Mouse (Mus musculus): ENCODE measurements around the gene Npm3.

The Npm3 gene

DNA sequence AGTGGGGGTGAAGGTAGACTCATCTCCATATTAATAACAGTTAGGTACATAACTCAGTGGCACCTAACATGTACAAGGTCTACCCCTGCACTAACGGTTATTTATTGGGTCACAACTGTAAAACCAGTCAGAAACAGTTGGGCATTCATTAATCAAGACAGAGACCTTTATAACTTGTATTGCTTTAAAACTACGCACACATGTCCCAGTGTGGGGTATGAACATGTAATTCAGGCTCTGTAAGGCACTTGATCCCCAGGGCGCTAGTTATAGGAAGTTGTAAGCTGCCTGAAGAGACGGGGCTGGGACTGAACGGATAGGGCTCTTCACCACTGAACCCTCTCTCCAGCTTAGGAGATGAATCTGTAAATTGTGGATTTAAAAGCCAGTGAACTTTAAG is 9.3 kb upstream of the Npm3 start:
- in situ Hi-C loops (cut with MboI, MseI): loop anchor here (25.0 kb wide), 1 partner anchor 796 kb away; no protein-coding TSS in a partner anchor

DNA sequence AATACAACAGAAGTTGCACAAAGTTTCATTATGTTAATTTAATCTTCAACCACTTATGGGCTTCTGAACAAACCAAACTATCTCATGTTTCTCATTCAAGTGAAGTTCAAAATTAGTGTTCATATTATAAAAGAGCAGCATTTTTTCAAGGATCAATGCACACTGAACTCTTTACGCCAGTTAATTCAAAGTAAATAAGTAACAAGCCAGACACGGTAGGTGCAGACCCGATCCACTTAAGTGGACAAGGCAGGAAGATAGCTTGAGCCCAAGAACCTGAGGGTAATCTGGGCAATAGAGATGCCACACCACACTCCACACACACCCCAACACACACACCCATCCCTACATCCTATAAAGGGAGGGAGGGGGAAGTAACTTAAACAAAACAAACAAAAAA is 4.2 kb upstream of the Npm3 start:
- in situ Hi-C loops (cut with MboI, MseI): loop anchor here (25.0 kb wide), 1 partner anchor 791 kb away; no protein-coding TSS in a partner anchor

DNA sequence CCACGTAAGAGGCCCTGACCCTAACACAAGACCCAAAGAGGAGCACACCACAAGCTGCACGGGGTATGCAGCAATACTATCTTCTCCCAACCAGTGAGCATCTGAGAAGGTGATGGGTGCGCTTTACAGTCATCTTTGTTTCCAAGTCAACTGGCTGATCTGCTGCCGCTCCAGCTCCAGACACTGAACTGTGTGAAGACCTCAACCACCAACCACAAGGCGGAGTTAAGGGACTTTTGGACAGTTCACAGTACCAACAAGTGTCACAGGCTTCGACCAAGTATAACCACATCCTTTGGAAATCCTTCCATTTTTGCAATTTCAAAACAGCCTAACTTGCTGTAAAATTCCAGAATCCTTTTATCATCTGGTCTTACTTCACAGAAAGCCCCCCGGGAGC is 2.5 kb upstream of the Npm3 start:
- in situ Hi-C loops (cut with MboI, MseI): loop anchor here (25.0 kb wide), 1 partner anchor 790 kb away; no protein-coding TSS in a partner anchor

DNA sequence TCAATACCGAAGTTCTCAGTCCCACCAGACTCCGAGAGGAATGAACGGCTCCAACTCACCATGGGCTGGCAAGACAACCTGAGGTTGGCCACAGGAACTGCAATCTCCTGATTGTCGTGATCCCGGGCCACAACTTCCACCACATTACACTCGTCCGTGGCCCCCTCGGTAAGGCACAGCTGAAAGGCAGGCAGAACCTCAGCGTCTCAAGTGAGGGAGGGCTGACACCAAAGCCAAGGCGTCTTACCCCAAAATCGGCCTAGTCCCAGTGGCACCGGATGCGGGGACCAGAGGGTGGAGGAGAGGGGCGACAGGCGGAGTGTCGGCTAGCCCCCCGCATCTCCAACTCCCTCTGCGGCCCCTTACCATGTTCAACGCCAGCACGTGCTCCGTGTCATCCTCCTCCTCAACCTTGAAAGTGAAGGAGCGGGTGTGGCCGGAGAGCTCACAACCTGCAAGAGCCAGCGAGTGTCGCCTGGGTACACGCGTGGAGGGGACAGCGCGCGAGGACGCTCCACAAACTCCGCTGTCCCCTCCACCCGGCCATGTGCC is 624 bp downstream of the Npm3 start:
- in situ Hi-C loops (cut with MboI, MseI): loop anchor here (5.0 kb wide), 1 partner anchor 176 kb away; no protein-coding TSS in a partner anchor

DNA sequence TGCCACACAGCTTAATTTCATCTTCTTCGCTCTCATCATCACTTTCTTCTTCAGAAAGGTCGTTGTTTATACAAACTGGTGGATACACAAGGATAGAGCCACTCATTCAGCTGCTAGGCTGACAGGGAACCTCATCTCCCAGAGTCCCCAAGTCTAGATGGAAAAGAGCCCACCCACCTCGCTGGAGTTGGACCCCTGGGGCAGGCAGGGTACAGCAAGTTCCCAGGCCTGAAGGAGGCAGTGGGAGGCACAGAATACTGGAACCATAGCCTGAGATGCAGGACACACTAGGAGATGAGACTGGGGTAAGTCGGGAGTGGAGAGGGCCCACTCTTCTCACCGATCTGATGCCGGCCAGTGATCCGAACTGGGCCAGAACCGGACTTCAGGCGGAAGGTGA is 1.2 kb downstream of the Npm3 start:
- in situ Hi-C loops (cut with MboI, MseI): loop anchor here (5.0 kb wide), 1 partner anchor 176 kb away; no protein-coding TSS in a partner anchor

DNA sequence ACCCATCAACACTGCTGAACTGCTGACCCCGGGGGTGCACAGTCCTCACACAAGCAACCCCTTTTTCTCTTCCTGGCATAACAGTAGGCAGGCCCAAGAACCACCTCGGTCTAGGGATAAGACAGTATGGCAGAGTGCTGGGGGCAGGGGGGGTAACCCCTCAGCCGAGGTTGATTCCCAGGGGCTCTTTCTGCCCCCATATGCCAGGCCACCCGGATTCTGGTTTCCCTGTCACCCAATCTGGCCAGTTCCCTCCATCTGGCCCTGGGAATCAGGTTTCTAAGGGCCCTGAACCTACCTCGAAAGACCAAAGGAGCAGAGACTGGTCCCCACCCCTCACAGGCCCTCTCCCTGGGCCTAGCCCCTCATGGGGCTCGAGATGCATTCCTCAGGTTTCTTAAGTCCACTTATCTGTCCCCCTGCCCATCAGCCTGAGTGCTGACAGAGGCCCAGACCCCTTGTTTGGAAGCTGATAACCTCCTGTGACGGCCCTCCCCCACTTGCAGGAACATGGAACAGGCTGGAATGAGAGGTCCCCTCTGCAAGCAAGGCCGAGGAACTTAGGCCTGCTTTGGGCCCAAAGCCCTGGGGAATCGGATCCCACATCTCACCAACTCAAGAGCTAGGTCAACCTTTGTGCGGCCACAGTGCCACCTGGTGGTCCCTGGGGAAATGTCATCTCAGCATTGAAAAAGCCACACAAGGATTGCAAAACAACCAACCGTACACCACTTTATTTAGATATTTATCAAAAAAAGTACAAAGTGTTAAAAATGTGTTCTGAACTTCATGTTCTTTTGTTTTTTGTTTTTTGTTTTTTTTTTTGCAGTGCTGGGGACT is 2.1 kb downstream of the Npm3 start:
- in situ Hi-C loops (cut with MboI, MseI): loop anchor here (5.0 kb wide), 1 partner anchor 175 kb away; no protein-coding TSS in a partner anchor

DNA sequence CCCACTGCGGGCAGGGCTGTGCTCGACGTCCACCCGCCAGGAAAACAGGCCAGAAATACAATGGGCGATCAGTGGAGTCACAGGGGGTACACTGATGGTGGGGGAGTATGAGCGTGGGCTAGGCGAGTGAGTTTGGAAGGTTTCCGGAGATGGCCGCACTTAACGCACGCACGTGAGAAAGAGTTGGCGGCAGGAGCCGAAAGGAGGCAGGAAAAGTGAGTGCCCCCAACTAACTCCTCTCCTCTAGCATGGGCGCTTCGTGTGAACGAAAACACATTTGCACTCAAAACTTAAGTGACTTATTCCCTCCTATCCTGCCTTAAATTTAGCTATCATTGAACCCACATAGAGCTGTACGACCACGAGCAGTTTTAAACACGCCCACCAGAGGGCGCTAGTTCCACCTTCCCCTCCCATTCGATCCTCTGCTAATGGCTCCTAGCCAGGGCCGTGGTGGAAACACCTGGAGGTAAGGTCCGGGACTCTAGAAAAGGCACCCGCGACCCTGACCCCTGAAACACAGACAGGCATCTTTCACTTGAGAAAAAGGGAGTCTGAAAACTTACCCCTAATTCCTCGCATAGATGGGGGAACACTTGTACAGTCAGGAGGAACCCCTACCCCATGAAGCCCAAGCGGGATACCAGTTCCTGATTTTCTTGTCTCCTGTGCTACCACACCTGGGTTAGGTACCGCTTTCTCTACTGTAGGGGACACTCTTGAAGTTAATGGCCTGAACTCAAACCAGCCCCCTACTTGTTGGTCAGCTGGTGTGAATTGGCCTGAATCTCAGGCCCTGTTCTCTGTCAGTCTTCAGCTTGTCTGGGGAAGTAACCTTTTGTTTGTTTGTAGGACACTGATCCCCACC is 3.0 kb downstream of the Npm3 start:
- in situ Hi-C loops (cut with MboI, MseI): loop anchor here (5.0 kb wide), 1 partner anchor 174 kb away; no protein-coding TSS in a partner anchor

DNA sequence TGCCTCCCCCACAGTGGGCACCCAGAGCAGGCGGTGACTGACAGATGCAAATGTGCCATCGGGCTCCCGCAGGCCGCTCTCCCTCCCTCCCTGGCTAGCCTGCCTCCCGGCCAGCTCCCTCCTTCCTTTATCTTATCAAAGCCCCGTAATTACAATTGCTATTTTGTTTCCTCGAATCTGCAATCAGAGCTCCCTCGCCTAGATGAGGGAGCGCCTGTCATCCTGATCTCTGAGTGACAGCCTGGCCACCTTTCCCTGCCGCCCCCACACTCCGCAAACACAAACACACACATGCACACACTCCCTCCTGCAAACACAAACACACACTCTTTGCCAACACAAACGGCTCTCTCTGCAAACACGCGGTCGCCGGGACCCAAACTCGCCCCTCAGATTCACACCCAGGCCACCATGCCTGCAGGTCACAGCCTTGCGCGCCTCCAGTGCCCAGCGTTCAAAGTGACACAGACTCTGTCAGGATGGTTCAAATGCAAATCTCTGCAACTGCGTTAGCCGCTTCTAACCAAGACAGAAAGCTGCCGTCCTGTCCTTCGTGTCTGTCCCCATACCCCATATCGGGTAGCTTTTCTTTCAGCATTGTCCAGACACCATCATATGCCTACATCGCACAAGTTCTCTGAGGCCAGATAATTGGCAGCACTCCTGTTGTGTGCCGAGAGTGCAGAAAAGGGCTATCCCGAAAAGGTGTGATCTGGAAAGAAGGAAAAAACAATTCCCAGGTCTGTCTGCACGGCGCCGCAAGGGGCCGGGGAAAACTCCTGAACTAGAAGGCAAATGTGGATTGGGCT is 3.8 kb downstream of the Npm3 start:
- in situ Hi-C loops (cut with MboI, MseI): loop anchor here (5.0 kb wide), 1 partner anchor 173 kb away; no protein-coding TSS in a partner anchor

DNA sequence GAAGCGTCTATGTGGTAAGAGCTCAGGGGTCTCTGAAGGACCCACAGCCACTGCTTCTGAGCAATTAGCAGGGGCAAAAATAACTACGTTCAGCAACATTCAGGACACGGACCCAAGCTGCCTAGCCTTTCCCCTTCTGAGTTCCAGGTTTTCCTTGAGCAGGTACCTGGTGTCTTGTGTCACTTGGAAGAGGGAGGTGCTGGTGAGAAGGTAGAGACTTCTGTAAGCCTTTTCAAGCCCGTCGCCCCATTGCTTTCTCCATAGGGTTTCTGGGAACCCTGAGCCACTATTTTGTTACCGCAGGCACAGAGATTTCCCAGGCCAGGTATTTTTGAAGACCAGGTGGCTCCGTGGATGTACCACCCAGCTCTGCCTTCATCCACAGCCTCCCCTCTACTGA is 5.8 kb downstream of the Npm3 start:
- in situ Hi-C loops (cut with MboI, MseI): no loop called here

DNA sequence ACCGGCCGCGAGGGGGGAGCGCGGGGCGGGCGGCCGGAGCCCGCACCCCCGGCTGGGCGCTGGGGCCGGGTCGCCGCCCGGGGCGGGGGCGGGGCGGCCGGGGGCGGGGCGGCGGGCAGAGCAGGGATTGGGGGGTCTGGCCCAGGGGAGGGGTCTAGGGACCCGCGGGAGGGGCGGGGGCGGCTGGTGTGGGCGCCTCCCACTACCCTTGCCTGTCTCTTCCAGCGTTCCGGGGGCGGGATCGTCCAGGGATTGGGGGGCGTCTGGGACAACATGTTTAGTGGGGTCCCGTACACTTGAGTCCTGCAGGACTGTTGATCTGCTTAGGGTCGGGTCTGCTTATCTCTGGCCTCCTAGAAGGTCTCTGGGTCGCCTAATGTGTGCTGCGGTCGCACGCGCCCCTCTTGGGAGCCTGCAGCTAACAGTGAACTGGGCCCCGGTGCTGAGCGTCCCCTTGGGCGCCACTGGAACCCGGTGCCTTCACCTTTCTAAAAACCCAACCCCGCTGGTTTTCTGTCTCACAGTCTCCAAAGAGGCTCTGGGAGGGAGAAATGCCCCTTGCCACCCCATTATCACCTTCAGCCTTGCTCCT is 6.3 kb downstream of the Npm3 start:
- in situ Hi-C loops (cut with MboI, MseI): no loop called here

DNA sequence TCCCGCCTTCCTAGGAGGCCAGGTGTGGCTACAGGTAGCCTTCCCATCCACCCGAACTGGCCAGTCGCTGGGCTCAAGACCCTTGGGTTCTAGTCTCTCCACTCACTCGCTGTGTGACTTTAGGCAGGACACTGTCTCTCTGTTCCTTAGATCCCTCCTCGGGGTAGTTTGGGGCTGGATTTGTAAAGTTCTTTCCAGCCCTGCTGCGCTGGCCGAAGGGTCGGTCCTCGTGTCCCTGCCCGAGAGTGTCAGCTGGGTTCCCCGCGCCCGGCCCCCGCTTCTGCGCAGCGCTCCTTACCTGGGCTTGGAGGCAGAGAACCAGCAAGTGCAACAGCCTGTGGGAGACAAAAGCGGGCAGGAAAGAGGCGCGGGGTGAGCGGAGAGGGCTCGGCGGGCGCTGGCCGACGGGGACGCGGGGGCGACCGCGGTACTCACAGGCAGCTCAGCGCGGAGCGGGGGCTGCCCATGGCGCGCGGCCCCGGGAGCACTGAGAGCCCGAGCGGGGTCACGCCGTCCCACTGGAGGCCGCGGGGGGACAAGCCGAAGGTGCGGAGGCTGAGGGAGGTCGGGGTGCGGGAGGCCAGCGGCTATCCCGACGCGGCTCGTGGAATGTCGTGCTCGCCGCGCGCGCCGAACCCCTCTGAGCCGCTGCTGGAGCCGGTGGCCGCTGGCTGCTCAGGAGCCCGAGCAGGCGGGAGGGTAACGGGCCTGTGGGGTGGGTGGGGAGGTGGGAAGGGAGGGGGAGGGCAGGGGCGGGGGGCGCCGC is 7.0 kb downstream of the Npm3 start, which contains the start of gene Fgf8:
TSS of gene Fgf8 (minus strand) at position 698 of the 766 bp plus-strand sequence.
- in situ Hi-C loops (cut with MboI, MseI): no loop called here

DNA sequence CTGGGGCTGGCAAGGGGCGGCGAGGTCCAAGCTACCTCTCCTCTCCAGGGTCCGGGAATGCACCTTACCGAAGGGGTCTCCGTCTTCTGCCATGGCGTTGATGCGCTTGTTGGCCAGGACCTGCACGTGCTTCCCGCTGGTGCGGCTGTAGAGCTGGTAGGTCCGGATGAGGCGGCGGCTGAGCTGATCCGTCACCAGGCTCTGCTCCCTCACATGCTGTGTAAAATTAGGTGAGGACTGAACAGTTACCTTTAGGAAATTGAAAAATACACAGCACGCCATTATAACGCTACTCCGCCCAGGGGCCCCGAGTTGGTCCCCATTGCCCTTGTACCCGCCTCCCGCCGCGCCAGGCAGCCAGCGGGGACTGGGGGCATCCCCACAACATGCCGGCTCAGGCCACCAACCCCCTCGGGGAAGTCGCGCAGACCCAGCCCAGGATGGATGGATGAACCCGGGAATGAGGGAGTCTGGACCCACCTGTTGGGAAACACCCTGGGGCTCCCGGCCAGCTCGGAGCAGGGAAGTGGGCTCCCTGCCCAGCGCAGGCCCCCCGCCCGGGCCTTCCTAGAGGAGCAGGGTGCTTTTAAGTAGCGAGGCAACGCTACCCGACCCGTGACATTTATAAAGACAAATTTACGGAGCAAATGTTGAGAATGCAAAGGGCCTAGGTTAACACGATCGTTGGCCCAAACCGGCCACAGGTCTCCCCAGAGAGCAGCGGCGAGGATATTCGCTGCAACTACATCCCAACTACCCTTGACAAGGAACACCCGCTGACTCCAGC is 7.8 kb downstream of the Npm3 start:
- in situ Hi-C loops (cut with MboI, MseI): no loop called here

DNA sequence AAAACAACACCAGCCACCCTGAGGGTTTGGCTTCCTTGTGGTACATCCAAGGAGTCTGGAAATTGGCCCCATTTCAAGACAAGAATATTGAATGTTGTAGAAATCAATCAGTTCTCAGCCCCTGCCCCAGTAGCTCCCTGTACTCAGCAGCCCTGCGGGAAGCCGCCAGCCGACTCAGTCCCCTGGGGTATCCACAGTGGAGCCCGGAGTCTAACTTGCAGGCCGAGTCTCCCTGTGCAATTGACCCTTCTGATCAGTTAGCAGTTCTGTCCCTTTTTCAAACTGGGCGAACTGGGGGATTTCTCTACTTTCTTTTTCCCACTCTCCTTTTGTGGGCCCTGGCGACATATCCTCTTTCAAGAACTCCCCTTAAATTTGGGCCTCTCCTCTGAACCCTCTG is 8.6 kb downstream of the Npm3 start:
- in situ Hi-C loops (cut with MboI, MseI): no loop called here

DNA sequence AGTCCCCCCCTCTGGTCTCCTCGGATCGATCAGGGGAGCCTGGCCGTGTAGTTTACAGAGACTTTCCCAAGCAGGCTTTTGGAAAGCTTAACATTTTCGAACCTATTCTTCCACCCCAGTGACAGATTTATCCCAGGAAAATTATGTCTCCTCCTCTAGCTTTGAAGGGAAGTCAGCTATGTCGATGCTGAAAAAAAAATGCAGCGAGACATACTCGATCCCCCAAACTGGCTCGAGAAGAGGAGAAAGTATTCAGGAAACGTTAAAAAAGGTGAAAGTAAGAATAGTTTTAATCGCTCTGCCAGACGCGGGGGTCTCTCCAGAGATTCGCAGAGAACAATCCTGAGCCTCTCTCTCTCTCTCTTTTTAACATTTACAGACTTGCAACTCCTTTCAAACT is 9.2 kb downstream of the Npm3 start:
- in situ Hi-C loops (cut with MboI, MseI): no loop called here

DNA sequence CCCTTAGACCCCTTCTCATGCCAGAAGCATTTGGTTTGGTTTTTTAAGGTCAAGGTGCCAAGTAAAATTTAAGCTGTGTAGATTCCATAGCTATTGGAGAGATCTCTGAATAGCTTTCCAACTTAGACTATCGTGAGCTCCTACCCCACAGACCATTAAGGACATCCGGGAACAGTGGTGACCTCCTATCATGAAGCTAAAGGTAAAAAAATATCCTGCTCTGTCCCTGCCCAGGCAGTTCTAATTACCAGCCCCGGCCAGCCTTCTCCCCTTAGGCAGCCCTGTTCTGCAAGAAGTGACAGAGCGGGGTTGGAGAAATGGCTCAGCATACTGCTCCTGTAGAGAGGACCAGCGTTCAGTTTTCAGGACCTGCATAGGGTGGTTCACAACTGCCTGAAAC is 10.9 kb downstream of the Npm3 start:
- in situ Hi-C loops (cut with MboI, MseI): no loop called here

DNA sequence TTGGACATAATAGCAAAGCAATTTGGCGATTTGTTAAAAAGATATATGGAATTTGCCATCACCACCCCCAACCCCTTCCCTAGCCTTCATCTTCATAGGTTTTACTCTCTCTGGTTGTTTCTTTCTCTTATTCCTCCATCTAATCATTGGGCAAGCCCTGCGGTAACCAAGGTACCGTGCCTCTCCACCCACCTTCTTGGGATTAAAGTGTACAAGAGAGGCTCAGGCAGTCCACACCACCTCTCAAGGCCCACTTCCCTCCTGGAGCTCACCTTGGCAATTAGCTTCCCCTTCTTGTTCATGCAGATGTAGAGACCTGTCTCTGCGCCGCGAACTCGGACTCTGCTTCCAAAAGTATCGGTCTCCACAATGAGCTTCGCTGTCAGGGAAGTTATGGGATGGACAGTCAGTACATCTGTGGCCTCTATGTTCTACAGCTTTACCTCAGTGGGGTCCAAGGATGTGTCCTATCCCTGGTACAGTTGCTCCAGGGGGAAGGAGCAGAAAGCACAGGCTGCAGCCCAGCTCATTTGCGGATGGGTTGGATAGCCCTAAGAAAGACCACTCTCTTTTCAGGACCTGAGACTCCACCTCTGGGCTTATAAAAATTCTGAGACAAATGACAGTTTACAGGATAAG is 11.4 kb downstream of the Npm3 start:
- in situ Hi-C loops (cut with MboI, MseI): no loop called here

DNA sequence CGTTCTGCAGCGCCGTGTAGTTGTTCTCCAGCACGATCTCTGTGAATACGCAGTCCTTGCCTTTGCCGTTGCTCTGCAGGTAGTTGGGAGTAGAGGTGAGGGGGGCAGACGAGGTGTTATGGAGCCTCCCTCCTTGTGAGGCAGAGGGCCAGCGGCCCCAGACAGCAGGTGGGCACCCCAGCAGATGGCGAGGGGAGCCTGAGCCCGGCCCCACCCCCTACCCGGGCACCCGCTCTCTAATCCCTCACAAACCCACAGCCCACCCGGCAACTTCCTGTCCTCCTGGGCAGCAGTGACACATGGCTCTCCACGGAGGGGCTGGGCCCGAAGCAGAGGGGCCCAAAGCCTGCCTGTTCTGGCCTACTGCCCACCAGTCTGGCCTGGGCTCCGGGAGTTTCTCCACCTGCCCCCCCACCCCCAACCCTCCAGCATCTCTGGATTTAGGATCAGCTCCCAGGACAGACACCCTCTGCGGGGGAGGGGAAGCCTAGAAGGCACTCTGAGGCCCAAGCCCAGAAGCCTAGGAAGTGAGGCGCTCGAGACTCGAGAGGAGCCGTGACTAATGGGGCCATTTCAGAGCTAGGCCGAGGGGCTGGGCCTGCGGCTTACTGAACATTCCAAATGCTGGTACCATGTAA is 12.1 kb downstream of the Npm3 start:
- in situ Hi-C loops (cut with MboI, MseI): no loop called here

DNA sequence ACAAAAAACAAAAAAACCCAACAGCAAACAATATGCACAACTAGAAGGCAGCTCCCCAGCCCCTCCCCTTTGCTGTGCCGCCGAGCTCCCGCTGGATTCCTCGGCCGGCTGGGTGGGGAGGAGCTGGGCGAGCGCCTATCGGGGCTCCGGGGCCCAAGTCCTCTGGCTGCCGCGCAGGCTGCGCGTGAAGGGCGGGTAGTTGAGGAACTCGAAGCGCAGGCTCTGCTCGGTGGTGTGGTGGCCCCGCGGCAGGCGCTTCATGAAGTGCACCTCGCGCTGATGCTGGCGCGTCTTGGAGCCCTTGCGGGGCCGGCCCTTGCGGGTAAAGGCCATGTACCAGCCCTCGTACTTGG is 12.6 kb downstream of the Npm3 start:
- in situ Hi-C loops (cut with MboI, MseI): no loop called here
